Mouse (Mus musculus) heart, adult 2 months (tissue): ENCODE measurements around the gene Hyal1.
A peak's percentile ranks its signal among the peaks of the same experiment; 100 is the strongest.

Experiments used
- CTCF ChIP-seq: fragments of 200-600 bp; IDR thresholded peaks from 2 replicates; pipeline ENCODE4 v1.8.1; 2022; ENCODE audit warnings: antibody characterized with exemption, mild to moderate bottlenecking, moderate library complexity
- EP300 ChIP-seq: fragments of 200-500 bp; IDR thresholded peaks from 2 replicates; pipeline ENCODE4 v1.6.1; 2011; ENCODE audit warnings: low read depth, low read length, control low read depth; ENCODE audit not compliant: insufficient read depth
- POLR2A ChIP-seq: fragments of 200-500 bp; IDR thresholded peaks from 2 replicates; pipeline ENCODE4 v1.6.1; 2011; ENCODE audit warnings: mild to moderate bottlenecking, low read depth, low read length, control low read depth; ENCODE audit not compliant: insufficient read depth

DNA sequence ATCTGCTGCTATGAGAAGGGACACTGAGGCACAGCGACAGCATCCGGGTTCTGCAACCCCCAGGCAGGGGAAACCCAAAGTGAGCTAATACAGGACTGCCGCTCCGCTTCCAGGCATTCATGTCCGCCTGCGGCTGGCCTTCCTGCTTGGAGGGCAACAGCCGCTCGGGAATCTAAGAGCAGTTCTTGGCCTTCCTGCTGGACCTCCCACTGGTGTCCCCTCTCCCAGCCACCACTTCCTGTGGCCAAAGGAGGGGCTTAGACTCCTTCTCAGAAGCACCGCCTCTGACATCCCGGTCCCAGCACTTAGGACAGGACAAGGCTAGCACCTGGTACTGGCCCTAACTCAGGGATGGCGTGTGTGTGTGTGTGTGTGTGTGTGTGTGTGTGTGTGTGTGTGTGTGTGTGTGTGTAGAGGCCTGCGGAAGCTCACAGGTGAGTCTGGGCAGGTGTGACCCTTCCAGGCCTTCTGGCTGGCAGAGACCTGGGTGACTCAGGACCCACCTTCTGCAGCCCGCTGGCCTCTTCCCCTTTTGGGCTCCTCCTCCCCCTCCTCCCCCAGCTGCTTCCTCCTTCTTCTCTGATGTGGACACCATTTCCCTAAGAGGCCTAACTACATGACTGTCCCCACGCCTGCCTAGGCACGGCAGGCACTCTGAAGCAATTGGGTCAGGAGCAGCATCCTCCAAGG is 52.1 kb downstream of the Hyal1 start:
- 0 out of 2 replicates have a peak, but pooled peaks have one; percentile 31 for TF ChIP-seq POLR2A
- TF ChIP-seq CTCF: no peak
- 0 out of 2 replicates have a peak, but pooled peaks have one; percentile 62 for TF ChIP-seq EP300
